Mouse (Mus musculus): ENCODE data around the gene Hoxc11.

Gene Hoxc11

GRCm38 (mm10) chr15:102965003-102965891, 11.0 kb downstream of the Hoxc11 start:
- no peak for DNase-seq (ENCODE audit: low spot score in 2 of 2)

- DNase-seq (ENCODE audit: low spot score in 2 of 2): no peak
These were observed 11.9 kb downstream of the Hoxc11 start for GRCm38 (mm10) chr15:102965892-102966775.

- no peak for DNase-seq (ENCODE audit: low spot score in 2 of 2)
These were observed 12.6 kb downstream of the Hoxc11 start, which contains the start of gene Hoxc10 for GRCm38 (mm10) chr15:102966776-102967311. Gene Hoxc10, plus strand, starts transcription at chr15:102966796.

GRCm38 (mm10) chr15:102967312-102967510, 13.0 kb downstream of the Hoxc11 start, which contains the start of gene Hoxc5:
Gene Hoxc5, plus strand, starts transcription at chr15:102967443.
- no peak for DNase-seq (ENCODE audit: low spot score in 2 of 2)

- DNase-seq (ENCODE audit: low spot score in 2 of 2): no peak
These were observed 13.5 kb downstream of the Hoxc11 start for GRCm38 (mm10) chr15:102967511-102968397.

GRCm38 (mm10) chr15:102969296-102969695, 15.1 kb downstream of the Hoxc11 start:
- DNase-seq (ENCODE audit: low spot score in 2 of 2): no peak

- DNase-seq (ENCODE audit: low spot score in 2 of 2): no peak
These were observed 16.5 kb downstream of the Hoxc11 start for GRCm38 (mm10) chr15:102970740-102971139.

GRCm38 (mm10) chr15:102972254-102972653, 18.0 kb downstream of the Hoxc11 start:
- DNase-seq (ENCODE audit: low spot score in 2 of 2): no peak

GRCm38 (mm10) chr15:102972753-102973152, 18.5 kb downstream of the Hoxc11 start:
- DNase-seq (ENCODE audit: low spot score in 2 of 2): no peak

GRCm38 (mm10) chr15:102975034-102975433, 20.8 kb downstream of the Hoxc11 start:
- DNase-seq (ENCODE audit: low spot score in 2 of 2): no peak

GRCm38 (mm10) chr15:102975688-102976111, 21.5 kb downstream of the Hoxc11 start:
- DNase-seq (ENCODE audit: low spot score in 2 of 2): no peak

- no peak for DNase-seq (ENCODE audit: low spot score in 2 of 2)
These were observed 21.9 kb downstream of the Hoxc11 start, which contains the start of gene Hoxc9 for GRCm38 (mm10) chr15:102976171-102976570. Gene Hoxc9, plus strand, starts transcription at chr15:102976439.

GRCm38 (mm10) chr15:102976631-102977422, 22.6 kb downstream of the Hoxc11 start:
- no peak for DNase-seq (ENCODE audit: low spot score in 2 of 2)

GRCm38 (mm10) chr15:102977423-102977974, 23.3 kb downstream of the Hoxc11 start:
- no peak for DNase-seq (ENCODE audit: low spot score in 2 of 2)

- no peak for DNase-seq (ENCODE audit: low spot score in 2 of 2)
These were observed 24.6 kb downstream of the Hoxc11 start for GRCm38 (mm10) chr15:102978615-102979515.

GRCm38 (mm10) chr15:102979936-102980335, 25.7 kb downstream of the Hoxc11 start:
- DNase-seq (ENCODE audit: low spot score in 2 of 2): no peak

- no peak for DNase-seq (ENCODE audit: low spot score in 2 of 2)
These were observed 26.1 kb downstream of the Hoxc11 start for GRCm38 (mm10) chr15:102980352-102980751.

- DNase-seq (ENCODE audit: low spot score in 2 of 2): no peak
These were observed 26.7 kb downstream of the Hoxc11 start for GRCm38 (mm10) chr15:102980912-102981311.
